Mouse (Mus musculus): ENCODE results near the gene Dip2a.

DNA sequence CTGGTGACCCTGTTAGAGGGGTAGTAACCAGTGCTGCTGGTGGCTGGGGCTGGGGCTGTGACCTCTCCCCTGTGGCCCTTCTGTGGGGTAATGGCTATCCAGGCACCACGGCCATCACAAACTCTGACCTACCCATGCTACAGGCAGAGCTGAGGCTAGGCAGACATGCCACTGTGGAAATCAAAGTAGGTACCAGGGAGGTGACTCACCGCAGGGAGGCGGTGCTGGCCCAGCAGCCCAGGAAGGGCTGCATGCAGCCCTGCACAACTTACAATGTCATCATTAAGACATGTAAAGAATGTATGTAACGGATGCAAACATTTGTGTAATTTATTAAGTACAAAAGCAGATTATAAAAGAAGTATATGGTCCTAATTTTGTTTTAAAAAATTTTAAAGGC, 82.7 kb downstream of the Dip2a start:
- TF ChIP-seq CTCF (IDR thresholded peaks at IDR 0.05) (no peak), POLR2A (IDR thresholded peaks at IDR 0.05; ENCODE audit: insufficient read depth, low read depth, low read length) (no peak)

Measured in heart, adult 2 months (tissue).